Mouse (Mus musculus) embryonic fibroblast, embryonic 13.5 days (primary cell): ENCODE measurements at regions not wholly inside any gene's neighbourhood (a gene's known extent, or its start where the extent isn't known, plus 50 kb on each side); places are given as distances from the start of the nearest gene placed in this dataset.

Source experiments
- H3K27ac ChIP-seq: 2 replicates; pipeline ENCODE4 v1.5.1; 2012; ENCODE audit warnings: low read length, control low read depth, inconsistent platforms; ENCODE audit not compliant: insufficient read depth
- H3K4me1 ChIP-seq: 2 replicates; pipeline ENCODE4 v1.6.1; 2011; ENCODE audit warnings: low read length; ENCODE audit not compliant: control insufficient read depth, insufficient read depth
- H3K4me3 ChIP-seq: 2 replicates; pipeline ENCODE4 v1.5.1; 2011; ENCODE audit warnings: mild to moderate bottlenecking, control low read depth, low read length; ENCODE audit not compliant: insufficient read depth
- CTCF ChIP-seq: IDR thresholded peaks from 2 replicates; pipeline ENCODE4 v1.5.1; 2011; ENCODE audit warnings: mild to moderate bottlenecking, control low read depth, low read length, moderate library complexity, borderline replicate concordance; ENCODE audit not compliant: insufficient read depth
- POLR2A ChIP-seq: IDR thresholded peaks from 2 replicates; pipeline ENCODE4 v1.6.1; 2011; ENCODE audit warnings: low read depth, mild to moderate bottlenecking, control low read depth, low read length, moderate library complexity

DNA sequence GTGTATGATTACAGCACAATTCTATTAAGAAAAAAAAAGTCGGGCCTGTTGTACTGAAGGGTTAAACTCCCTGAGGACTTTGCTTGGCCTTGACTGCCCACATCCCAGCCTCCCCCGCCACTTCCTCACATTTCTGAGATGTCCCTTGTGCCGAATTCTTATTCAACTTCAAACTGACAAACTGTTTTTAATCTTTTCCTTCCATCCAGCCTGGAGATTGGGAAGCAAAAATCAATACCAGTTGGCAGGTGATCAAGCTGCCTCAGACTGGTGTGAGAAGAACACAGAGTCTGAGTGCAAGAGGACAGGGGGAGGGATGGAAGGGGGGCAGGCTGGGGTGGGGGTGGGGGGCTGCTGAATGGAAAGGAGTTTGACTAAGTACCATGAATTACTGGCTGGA, 354.7 kb upstream of the Pbx1 start:
- no peak for TF ChIP-seq POLR2A
- TF ChIP-seq CTCF: no peak
- Histone ChIP-seq H3K4me3 (no peak overlapping the region), H3K4me1 (peaks cover 9% of the 10 kb centered on the region; the same call in 1 of the 2 replicates), H3K27ac (no peak overlapping the region)

GRCm38 (mm10) chr1:168783851-168784250, 351.8 kb upstream of the Pbx1 start:
- Histone ChIP-seq H3K4me3 (no peak overlapping the region), H3K27ac (peak overlapping the region; percentile 43), H3K4me1 (peaks cover 9% of the 10 kb centered on the region; the same call in 1 of the 2 replicates)
- TF ChIP-seq POLR2A (no peak), CTCF (no peak)

- H3K4me3 ChIP-seq: no peak overlapping the region
- no peak for TF ChIP-seq POLR2A
- no peak for TF ChIP-seq CTCF
These were observed 332.4 kb upstream of the Pbx1 start for GRCm38 (mm10) chr1:168764368-168764895.

DNA sequence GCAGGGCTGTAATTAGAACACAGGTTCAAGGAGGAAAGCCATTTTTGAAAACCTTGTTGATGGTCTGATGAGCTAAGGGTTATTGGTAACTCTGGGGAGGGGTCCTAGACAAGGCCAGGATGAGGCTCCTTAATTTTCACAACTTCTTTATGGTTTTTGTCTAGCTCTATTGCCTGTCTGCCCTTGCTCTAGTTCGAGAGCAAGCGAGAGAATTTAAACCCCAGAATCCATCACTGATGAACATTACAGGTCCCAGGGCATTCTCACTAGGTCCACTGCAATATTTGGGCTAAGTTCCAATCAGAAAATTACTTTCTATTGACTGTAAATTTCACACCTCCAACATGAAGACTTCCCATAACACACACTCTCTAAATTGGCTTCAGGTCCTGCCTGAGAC, 329.0 kb upstream of the Pbx1 start:
- H3K4me3 ChIP-seq: no peak overlapping the region
- peaks cover 2% of the 10 kb centered on the region; the same call in 1 of the 2 replicates for H3K4me1 ChIP-seq
- H3K27ac ChIP-seq: peak overlapping the region; percentile 80
- TF ChIP-seq CTCF (no peak), POLR2A (no peak)

More at GRCm38 (mm10) chr1:168764368-168764895, 332.4 kb upstream of the Pbx1 start:
- Histone ChIP-seq H3K4me1 (peaks cover 2% of the 10 kb centered on the region; the same call in 1 of the 2 replicates), H3K27ac (no peak overlapping the region)

DNA sequence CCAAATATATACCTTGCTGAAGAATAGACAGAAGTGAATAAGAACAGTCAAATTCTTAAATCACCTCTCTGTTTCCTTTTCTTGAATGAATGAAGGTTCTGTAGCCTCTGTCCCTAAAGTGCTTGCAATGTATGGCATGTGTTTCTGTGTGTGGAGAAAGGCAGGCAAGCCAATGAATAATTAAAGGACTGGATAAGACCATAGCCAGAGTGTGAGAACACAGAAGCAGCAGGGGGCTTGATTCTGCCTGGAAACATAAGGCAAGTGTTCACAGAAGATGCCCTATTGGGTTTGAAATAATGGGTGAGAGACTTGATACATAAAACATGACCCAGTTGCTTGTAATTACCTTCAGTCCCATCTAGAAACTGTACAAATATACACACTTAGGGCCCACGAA, 328.2 kb upstream of the Pbx1 start:
- H3K4me1 ChIP-seq: peaks cover 2% of the 10 kb centered on the region; the same call in 1 of the 2 replicates
- H3K27ac ChIP-seq: peak overlapping the region; percentile 80
- TF ChIP-seq CTCF: no peak
- TF ChIP-seq POLR2A: no peak
- H3K4me3 ChIP-seq: no peak overlapping the region

- peaks cover 2% of the 10 kb centered on the region; the same call in 1 of the 2 replicates for H3K4me1 ChIP-seq
- no peak overlapping the region for H3K4me3 ChIP-seq
- TF ChIP-seq POLR2A (no peak), CTCF (no peak)
- no peak overlapping the region for H3K27ac ChIP-seq
These were observed 326.8 kb upstream of the Pbx1 start for GRCm38 (mm10) chr1:168758835-168759234.

DNA sequence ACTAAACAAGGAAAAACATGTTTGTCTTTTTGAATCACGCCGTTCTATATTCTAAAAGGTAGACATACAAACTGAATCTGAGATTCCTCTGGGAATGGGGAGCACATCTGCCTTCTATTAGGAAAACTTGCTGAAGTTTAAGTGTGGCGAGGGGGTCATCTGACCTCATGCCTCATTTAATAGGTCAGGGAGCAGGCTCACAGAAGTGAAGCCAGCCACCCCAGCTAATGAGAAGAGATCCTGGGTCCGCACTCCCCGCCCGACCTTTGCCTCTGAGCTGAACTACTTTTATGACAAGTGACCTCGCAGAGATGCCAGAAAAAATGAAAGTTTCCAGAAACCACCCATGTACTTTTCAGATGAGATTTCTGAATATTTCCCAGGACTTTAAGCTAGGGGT, 322.1 kb upstream of the Pbx1 start:
- no peaks in the 10 kb centered on the region for H3K4me1 ChIP-seq
- TF ChIP-seq POLR2A (no peak), CTCF (no peak)
- no peak overlapping the region for H3K27ac ChIP-seq
- no peak overlapping the region for H3K4me3 ChIP-seq

- H3K27ac ChIP-seq: no peak overlapping the region
- H3K4me1 ChIP-seq: no peaks in the 10 kb centered on the region
- no peak for TF ChIP-seq CTCF
- no peak for TF ChIP-seq POLR2A
- H3K4me3 ChIP-seq: no peak overlapping the region
These were observed 311.4 kb upstream of the Pbx1 start for GRCm38 (mm10) chr1:168743435-168743834.

DNA sequence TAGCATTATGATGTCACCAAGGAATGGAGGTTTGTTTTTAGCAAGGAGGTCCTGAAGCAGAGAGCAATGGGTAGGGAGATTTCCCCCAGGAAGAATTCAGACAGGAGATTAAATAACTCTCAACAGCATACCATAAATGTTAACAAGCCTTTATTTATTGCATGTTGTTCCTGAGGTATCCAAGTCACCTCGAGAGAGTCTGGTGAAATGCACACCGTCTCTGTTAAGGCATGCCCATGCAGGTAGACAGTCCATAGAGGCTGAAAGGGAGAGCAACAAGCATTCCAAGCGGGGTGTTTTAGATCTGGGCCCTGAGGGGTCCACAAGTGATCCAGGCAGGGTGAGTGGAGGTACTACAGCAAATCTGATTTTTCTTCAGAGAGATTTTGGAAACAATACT, 305.9 kb upstream of the Pbx1 start:
- Histone ChIP-seq H3K4me3 (no peak overlapping the region), H3K27ac (no peak overlapping the region), H3K4me1 (no peaks in the 10 kb centered on the region)
- TF ChIP-seq CTCF (no peak), POLR2A (no peak)

GRCm38 (mm10) chr1:168737277-168737863, 305.3 kb upstream of the Pbx1 start:
- Histone ChIP-seq H3K27ac (no peak overlapping the region), H3K4me1 (no peaks in the 10 kb centered on the region), H3K4me3 (no peak overlapping the region)
- TF ChIP-seq POLR2A (no peak), CTCF (no peak)
